Mouse (Mus musculus) ES-Bruce4 (cell line): ENCODE data around the gene Glo1.

ENCODE experiments used
- CTCF ChIP-seq: IDR thresholded peaks from one replicate; pipeline ENCODE4 v1.8.1; 2011; ENCODE audit warnings: low read depth, low read length
- POLR2A ChIP-seq: IDR thresholded peaks from one replicate; pipeline ENCODE4 v1.8.1; 2011; ENCODE audit warnings: low read length; ENCODE audit not compliant: insufficient read depth

GRCm38 (mm10) chr17:30606634-30607081, 20.0 kb downstream of the Glo1 start:
- TF ChIP-seq CTCF (no peak), POLR2A (no peak)
